Mouse (Mus musculus): ENCODE results near the gene Map4k3.

GRCm38 (mm10) chr17:80670395-80670794 lies 57.9 kb downstream of the Map4k3 start:
- TF ChIP-seq MXI1 (IDR thresholded peaks at IDR 0.05; ENCODE audit: low read depth, low read length) (no peak), CTCF (IDR thresholded peaks at IDR 0.05 in 2 of 3, conservative IDR thresholded peaks at IDR 0.05 in 1 of 3; ENCODE audit: control insufficient read depth in 1 of 3, insufficient read depth in 1 of 3, low read depth in 2 of 3, low read length in 3 of 3, poor library complexity in 1 of 3, severe bottlenecking in 1 of 3) (no peak), EP300 (IDR thresholded peaks at IDR 0.05; ENCODE audit: low read depth in 1 of 2, low read length in 2 of 2) (no peak), TBP (IDR thresholded peaks at IDR 0.05; ENCODE audit: low read depth, low read length) (no peak), ZMIZ1 (IDR thresholded peaks at IDR 0.05; ENCODE audit: low read depth, low read length) (no peak), TCF12 (IDR thresholded peaks at IDR 0.05; ENCODE audit: low read depth, low read length) (no peak), USF1 (IDR thresholded peaks at IDR 0.05; ENCODE audit: low read depth, low read length) (no peak), POLR2AphosphoS2 (IDR thresholded peaks at IDR 0.05; ENCODE audit: low read length) (no peak), POLR2A (IDR thresholded peaks at IDR 0.05; ENCODE audit: control insufficient read depth in 1 of 2, insufficient read depth in 1 of 2, low read depth in 1 of 2, low read length in 2 of 2, poor library complexity in 1 of 2) (no peak), GATA1 (IDR thresholded peaks at IDR 0.05; ENCODE audit: low read depth, low read length) (no peak), GABPA (IDR thresholded peaks at IDR 0.05; ENCODE audit: low read depth, low read length) (no peak)
